8 mouse cellular contexts compared by ENCODE assay signal in genomic region chr19:53106952-53107351, GRCm38 (mm10). TPM values are rescaled to one million over a fixed set of nuclear protein-coding genes. Genes with fewer than 3 reads are reported as not detected.
A peak's percentile ranks its signal among the peaks of the same experiment; 100 is the strongest.
DNase-seq lines count a peak whose midpoint lies in the region; ATAC-seq and TF ChIP-seq lines count a peak whose summit lies in the region.

No protein-coding gene starts in this region.

- H3K4me2 ChIP-seq in hindbrain, embryonic 14.5 days (replicated peaks) = no peak overlapping the region

- H3K27ac ChIP-seq in layer of hippocampus, adult 2 months = peak overlapping the region; percentile 81
- no peak overlapping the region for H3K27ac ChIP-seq in hindbrain, embryonic 14.5 days

- TF ChIP-seq CTCF in layer of hippocampus, adult 2 months (conservative IDR thresholded peaks at IDR 0.05) = peak; percentile 70
- TF ChIP-seq CTCF in G1E (IDR thresholded peaks at IDR 0.05; ENCODE audit: low read depth, low read length) = no peak

- H3K4me3 ChIP-seq in layer of hippocampus, adult 2 months = no peak overlapping the region
- no peak overlapping the region for H3K4me3 ChIP-seq in G1E (ENCODE audit: low read depth, low read length)
- H3K4me3 ChIP-seq in hindbrain, embryonic 14.5 days (replicated peaks; ENCODE audit: low read length) = no peak overlapping the region

- peaks cover 48% of the 10 kb centered on the region for H3K4me1 ChIP-seq in G1E (ENCODE audit: insufficient read depth, low read depth, low read length)
- no peaks in the 10 kb centered on the region for H3K4me1 ChIP-seq in hindbrain, embryonic 14.5 days (replicated peaks; ENCODE audit: control insufficient read depth, insufficient read depth, low read length)

- H3K9me3 ChIP-seq in G1E (replicated peaks) = no peaks in the 10 kb centered on the region
- H3K9me3 ChIP-seq in hindbrain, embryonic 14.5 days (ENCODE audit: control insufficient read depth, low read length) = no peaks in the 10 kb centered on the region

- H3K9ac ChIP-seq in hindbrain, embryonic 14.5 days = no peak overlapping the region

- 85% methylated on average over 7 of the region's 7 CpGs for WGBS in hindbrain, embryonic 14.5 days

- H3K36me3 ChIP-seq in G1E (replicated peaks) = no peaks in the 10 kb centered on the region
- H3K36me3 ChIP-seq in hindbrain, embryonic 14.5 days (replicated peaks; ENCODE audit: control insufficient read depth, insufficient read depth) = no peaks in the 10 kb centered on the region

- peak; percentile 72 for ATAC-seq in G1E (ENCODE audit: extremely low read depth, insufficient number of reproducible peaks, low FRiP score, poor library complexity, severe bottlenecking)
- peak; percentile 97 for ATAC-seq in common myeloid progenitor, adult 5-6 weeks (replicated peaks; ENCODE audit: low read depth, poor library complexity, severe bottlenecking)
- ATAC-seq in megakaryocyte progenitor cell, adult 5-6 weeks (replicated peaks; ENCODE audit: poor library complexity) = peak; percentile 99
- no peak for ATAC-seq in inflammation-experienced regulatory T-cells, adult 6 months
- ATAC-seq in hindbrain, embryonic 14.5 days (ENCODE audit: low FRiP score) = no peak

- H3K27me3 ChIP-seq in G1E (ENCODE audit: insufficient read depth, low read length) = no peaks in the 10 kb centered on the region
- H3K27me3 ChIP-seq in hindbrain, embryonic 14.5 days (ENCODE audit: control insufficient read depth, insufficient read depth, low read length) = no peaks in the 10 kb centered on the region

- DNase-seq in layer of hippocampus, adult 2 months (ENCODE audit: low spot score in 2 of 2) = peak; percentile 51 to 60
- no peak for DNase-seq in layer of hippocampus, postnatal 25 days (ENCODE audit: extremely low spot score in 1 of 2, low spot score in 1 of 2)
- DNase-seq in G1E (ENCODE audit: low spot score) = peak; percentile 76
- DNase-seq in cerebellum, postnatal 4 days (ENCODE audit: low spot score in 2 of 2) = no peak
- no peak for DNase-seq in hindbrain, embryonic 14.5 days (ENCODE audit: low spot score)

RNA-seq across cellular contexts. Expression of gene Add3, which starts 33.3 kb away (rescaled TPM):
- total RNA-seq in layer of hippocampus, adult 2 months (2021) = 100 to 1,000 TPM; 125 to 129 TPM
- 100 to 1,000 TPM; 115 to 125 TPM for total RNA-seq in layer of hippocampus, postnatal 25 days (2021)
- total RNA-seq in G1E (2014; fragmentation: Nextera tagmentation) (80.2 and 89.2 TPM in 2 replicates), G1E (2017) (78.0 and 81.6 TPM in 2 replicates)
- 9.2 and 10.9 TPM in 2 replicates for polyA plus RNA-seq in G1E (2012)
- total RNA-seq in common myeloid progenitor, adult 5-6 weeks (2017) = 61.2 and 65.6 TPM in 2 replicates
- 36.6 and 37.5 TPM in 2 replicates for total RNA-seq in megakaryocyte progenitor cell, adult 5-6 weeks (2015)
- 43.8 and 46.8 TPM in 2 replicates for total RNA-seq in megakaryocyte progenitor cell, adult 5-6 weeks (2017)
- 100 to 1,000 TPM; 100 to 138 (median 112) TPM for polyA plus RNA-seq in inflammation-experienced regulatory T-cells, adult 6 months (2017; shearing (Covaris generic))
- polyA plus RNA-seq in hindbrain, embryonic 14.5 days (2014; fragmentation: Nextera tagmentation; extraction: Ambion mirVana) = 43.4 and 48.9 TPM in 2 replicates

Comparison
In these comparisons a context has a peak if more than half of its experiments do, and no peak if none do; other contexts are left out.
1. DNase-seq: peak in layer of hippocampus, adult 2 months (2 of 2) and G1E (single experiment); none in layer of hippocampus, postnatal 25 days (0 of 2), cerebellum, postnatal 4 days (0 of 2) and hindbrain, embryonic 14.5 days (single experiment).
2. ATAC-seq: peak in G1E (single experiment), common myeloid progenitor, adult 5-6 weeks (single experiment) and megakaryocyte progenitor cell, adult 5-6 weeks (single experiment); none in inflammation-experienced regulatory T-cells, adult 6 months (single experiment) and hindbrain, embryonic 14.5 days (single experiment).